Mouse (Mus musculus): ENCODE data around the gene Zfp119b.

The Zfp119b gene

DNA sequence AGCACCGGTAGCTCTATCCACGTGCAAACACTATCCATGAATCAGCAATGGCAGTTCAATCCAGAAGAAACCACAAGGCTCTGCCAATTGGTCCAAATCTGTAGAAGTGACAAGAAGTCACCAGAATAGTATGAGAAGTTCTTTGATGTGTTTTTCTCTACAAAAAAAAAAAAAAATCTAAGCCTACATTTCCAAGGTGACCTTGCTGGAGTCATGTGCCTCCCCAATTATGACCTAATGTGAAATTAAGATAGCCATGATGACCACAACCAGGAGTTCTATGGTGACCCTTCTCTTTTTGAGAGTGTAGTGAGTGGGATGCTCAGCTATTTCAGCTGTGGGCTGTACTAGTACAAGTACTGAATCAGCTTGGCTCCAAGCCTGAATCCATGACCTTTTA is at the start of gene Zfp119b:
Zfp119b (minus strand) TSS at position 101 of the 400 bp plus-strand sequence.
- DNase-seq (ENCODE audit: low spot score) = no peak

DNA sequence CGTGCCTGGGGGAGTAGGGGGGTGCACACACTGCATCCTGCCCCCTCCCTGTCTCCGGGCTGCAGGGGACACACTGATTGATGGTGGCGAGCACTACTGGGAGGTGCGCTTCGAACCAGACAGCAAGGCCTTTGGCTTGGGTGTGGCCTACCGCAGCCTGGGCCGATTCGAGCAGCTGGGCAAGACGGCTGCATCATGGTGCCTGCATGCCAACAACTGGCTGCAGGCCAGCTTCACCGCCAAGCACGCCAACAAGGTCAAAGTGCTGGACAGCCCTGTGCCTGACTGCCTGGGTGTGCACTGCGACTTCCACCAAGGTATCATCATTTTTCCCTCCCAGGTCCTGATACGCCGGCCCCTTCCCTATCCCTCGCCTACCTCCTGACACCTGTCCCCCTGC is 46.7 kb upstream of the Zfp119b start:
- no peak for DNase-seq (ENCODE audit: low spot score)

DNA sequence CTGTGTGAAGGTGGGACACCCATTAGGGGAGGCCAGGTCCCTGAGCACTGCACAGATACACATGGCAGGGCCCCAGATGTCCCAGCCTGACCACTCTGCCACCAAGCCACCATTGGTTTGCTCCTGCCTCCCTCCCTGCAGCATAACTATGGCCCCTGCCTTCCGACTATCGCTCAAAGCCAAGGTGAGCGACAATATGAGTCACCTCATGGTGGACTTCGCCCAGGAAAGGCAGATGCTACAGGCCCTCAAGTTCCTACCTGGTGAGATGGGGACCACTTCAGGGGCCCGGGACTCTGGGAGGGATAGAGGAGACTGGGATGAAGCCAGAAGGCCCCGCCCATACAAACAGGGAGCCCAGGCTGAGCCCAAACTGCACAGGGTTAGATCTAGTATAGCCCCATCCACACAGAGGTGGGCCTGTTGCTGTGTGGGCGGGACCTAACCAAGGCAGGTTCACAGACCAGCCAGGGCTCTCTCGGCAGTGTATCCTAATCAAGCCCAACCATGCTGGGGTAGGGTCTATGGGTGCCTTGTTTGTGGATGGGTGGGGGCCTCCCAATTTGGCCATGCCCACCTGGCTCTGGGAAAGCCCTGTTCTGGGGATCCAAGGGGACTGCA is 41.1 kb upstream of the Zfp119b start:
- DNase-seq (ENCODE audit: low spot score) = no peak

GRCm38 (mm10) chr17:55986030-55986961 is 37.0 kb upstream of the Zfp119b start, which contains the start of gene Fsd1:
TSS of gene Fsd1 (plus strand) at chr17:55986509.
- DNase-seq (ENCODE audit: low spot score) = peak; percentile 73

- no peak for DNase-seq (ENCODE audit: low spot score)
These were observed 28.0 kb upstream of the Zfp119b start for GRCm38 (mm10) chr17:55977301-55977700.

GRCm38 (mm10) chr17:55976255-55976862 is 27.1 kb upstream of the Zfp119b start:
- DNase-seq (ENCODE audit: low spot score) = peak; percentile 91

GRCm38 (mm10) chr17:55971453-55971852 is 22.2 kb upstream of the Zfp119b start:
- no peak for DNase-seq (ENCODE audit: low spot score)

DNA sequence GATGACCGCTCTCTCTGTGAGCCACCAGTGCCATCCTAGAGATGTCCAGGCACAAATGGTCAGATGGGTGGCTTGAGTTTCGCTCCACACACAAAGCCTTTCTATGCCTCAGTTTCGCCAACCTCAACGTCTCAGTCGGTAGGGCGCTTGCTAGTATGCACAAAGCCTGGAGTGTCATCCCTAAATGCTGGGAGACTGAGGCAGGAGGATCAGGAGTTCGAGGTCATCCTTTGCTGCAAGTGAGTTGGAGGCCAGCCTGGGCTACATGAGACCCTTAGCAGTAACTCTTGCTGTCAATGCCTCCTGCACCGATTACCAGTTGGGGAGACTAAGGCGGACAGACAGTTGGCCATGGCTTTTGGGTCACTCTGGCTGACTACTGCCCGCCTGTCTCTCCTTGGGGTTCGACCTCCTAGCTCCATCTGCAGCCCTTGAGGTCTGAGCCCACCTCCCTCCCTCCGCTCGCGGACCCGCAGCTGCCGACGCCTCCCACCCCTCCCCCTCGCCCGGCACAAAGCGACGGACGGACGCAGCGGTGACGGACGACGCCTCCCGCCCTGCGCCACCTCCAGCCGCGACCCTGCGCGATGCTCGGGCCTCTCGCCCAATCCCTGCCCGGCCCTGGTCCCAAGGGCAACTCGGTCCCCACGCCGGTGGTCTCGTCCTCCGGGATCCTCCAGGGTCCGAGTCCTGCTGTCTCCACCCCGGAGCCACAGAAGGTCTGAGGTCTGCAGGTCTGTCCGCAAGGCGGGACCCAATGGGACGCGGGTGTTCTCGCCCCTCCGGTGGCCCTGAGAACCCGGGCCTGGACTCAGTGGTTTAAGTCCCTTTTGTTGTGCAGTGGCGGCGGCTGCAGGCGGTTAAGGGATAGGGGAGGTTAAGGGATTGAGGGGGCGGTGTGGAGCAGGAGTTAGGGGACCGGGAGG is 20.9 kb upstream of the Zfp119b start, which contains the start of gene Shd:
Shd (plus strand) TSS at position 502 of the 926 bp plus-strand sequence.
- DNase-seq (ENCODE audit: low spot score) = peak; percentile 66

DNA sequence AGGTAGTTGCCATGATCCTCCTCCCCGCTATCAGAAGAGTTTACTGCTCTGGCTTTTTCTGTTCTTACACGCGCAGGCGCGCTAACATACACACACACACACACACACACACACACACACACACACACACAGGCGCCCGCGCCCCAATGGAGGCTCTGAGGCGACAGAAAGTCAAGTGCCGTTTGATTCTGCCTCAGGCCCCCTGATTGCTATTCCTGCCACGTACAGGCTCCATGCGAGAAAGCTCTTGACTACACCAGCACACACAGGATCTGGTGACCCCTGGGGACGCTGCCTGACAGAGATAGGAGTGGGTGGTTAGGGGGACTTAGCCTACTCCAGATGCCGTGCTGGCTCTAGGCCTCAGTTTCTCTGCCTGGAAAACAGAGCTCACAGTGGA is 20.3 kb upstream of the Zfp119b start:
- DNase-seq (ENCODE audit: low spot score) = no peak

DNA sequence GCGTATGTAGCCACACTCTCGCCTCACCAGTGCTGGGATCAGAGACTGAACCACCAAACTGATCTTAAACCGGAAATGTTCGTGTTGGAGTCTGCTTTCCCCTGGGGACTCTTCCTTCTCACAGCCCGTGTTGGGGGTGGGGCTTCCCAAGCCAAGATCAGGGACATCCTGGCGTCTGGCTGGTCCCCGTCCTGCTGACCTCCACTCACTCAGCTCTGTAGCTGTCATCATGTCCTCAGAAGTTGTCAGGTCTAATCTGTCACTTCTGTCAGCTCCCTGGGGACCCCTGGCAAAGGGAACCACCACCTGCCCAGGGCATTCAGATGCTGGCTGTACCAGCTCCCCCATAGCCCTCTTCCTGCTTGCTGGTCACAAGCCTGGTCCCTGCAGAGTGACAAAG is 18.9 kb upstream of the Zfp119b start:
- DNase-seq (ENCODE audit: low spot score) = no peak

DNA sequence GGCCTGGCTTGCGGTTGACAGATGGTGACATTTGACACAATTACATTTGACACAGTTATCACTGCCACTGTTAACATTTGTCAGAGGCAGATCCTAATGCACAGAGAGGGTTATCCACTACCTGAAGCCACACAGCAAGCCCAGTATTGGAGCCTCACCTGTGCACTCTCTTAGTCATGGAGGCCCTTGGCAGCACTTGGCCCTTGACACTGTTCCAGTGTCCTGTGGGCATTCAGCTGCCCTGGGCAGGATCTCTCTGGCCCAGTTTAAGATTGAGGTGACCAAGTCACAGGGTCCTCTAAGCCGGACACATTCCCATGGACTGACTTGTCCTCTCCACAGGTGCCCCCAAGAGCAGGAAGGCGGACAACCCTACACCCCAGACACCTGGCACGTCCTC is 17.9 kb upstream of the Zfp119b start:
- DNase-seq (ENCODE audit: low spot score) = no peak

DNA sequence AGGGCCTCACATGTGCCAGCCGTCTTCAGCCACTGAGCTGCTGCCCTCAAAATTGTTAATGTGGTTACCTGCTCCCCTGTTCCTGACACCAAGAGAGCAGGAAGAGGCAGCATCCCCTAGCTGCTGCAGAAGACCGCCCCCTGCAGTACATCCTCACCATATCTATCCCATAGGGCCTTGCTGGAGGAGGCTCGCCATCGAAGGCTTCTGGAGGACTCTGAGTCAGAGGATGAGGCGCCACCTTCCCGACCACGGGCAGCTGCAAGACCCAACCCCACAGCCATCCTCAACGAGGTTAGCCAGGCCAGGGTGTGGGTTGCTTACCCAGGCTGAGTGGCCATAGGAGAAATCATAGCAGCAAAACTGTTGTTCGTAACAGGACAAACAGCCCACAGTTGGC is 15.7 kb upstream of the Zfp119b start:
- peak; percentile 42 for DNase-seq (ENCODE audit: low spot score)

GRCm38 (mm10) chr17:55964496-55964895 is 15.2 kb upstream of the Zfp119b start:
- peak; percentile 41 for DNase-seq (ENCODE audit: low spot score)

DNA sequence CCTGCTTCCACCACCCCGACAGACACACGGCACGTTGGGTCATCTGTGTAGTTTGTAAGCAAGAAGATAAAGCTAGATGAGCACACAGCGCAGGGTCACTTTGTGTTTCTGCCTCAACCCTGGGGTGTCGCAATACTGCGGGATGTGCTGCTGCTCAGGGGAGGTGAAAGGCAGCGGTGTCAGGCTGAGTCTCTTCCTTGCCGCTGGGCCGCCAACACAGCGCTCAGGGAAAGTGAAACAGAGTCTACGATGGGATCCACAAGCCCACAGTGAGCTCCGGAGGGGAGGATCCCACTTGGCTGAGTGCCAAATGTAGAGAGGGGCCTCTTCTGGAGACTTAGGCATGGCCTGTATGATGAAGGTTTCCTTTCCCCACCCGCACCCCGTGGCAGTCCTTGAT is 13.9 kb upstream of the Zfp119b start:
- peak; percentile 40 for DNase-seq (ENCODE audit: low spot score)

DNA sequence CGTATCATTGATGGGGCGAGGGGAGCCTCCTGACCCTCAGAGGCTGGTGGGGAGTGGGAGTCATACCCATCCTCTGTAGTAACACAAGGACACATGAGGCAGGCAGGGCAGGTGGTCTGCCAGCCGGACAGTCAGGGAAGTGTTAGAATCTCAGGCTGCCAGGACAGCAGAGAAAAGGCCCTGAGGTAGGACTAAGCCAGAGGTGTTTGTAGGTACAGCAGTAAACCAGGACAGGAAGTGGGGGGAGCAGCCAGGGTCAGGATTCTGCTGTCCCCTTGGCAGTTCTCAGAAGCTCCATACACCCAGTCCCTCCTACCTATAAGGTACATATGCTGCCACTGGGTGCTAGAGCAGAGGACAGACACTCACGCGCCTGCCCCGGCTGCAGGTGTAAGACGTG is 12.3 kb upstream of the Zfp119b start:
- DNase-seq (ENCODE audit: low spot score) = no peak

DNA sequence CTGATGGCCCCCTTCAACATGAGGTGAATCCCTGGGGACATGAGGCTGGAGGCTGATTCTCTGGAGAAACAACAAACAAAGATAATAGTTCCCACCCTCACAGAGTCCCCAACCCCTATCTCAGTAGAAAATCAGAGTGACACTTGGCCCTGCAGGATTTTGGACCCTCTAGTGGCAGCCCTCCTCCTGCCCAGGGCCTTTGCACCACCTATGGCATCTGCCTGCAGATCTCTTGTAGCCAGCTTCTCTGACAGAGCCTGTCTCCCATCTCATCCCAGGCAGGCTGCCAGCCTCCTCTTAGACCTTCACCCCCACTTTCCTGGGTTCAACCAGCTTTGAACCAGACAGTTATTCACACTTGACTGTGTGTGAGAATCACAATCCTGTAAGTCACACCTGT is 11.5 kb upstream of the Zfp119b start:
- peak; percentile 45 for DNase-seq (ENCODE audit: low spot score)

DNA sequence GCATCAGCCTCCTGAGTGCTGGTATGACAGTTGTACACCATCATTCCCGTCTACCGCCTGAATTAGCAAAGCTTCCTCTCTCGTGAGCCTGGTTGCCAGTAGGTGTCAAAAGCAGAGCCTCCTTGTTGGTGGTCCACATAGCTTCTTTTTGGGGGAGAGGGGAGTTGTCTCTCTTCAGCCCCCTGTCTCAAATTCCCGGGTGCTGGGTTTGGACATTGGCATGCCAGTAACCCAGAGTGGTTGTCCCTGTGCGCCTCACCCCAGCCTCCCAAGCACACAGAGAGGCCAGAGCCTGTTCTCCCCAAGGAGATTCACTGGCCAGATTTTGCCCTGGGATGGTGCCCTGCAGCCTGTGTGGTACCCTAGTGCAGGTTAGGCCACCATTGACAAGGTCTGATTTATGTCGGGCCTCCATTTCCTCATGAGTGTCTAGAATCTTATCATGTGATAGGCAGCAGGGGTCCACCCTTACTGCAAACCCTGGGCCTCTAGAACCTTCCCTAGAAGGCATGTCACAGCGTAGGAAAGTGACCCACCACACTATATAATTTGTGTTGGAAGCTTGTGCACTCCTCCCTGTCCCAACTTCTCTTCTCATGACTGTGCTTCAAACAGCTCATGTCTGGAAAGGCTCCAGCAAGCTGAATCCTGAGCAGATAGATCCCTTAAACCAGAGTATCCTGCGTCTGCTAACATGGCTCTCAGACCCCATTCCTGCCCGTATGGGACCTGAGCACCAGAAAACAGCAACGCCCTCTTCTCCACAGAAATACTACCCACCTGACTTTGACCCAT is 10.8 kb upstream of the Zfp119b start:
- peak; percentile 42 for DNase-seq (ENCODE audit: low spot score)

DNA sequence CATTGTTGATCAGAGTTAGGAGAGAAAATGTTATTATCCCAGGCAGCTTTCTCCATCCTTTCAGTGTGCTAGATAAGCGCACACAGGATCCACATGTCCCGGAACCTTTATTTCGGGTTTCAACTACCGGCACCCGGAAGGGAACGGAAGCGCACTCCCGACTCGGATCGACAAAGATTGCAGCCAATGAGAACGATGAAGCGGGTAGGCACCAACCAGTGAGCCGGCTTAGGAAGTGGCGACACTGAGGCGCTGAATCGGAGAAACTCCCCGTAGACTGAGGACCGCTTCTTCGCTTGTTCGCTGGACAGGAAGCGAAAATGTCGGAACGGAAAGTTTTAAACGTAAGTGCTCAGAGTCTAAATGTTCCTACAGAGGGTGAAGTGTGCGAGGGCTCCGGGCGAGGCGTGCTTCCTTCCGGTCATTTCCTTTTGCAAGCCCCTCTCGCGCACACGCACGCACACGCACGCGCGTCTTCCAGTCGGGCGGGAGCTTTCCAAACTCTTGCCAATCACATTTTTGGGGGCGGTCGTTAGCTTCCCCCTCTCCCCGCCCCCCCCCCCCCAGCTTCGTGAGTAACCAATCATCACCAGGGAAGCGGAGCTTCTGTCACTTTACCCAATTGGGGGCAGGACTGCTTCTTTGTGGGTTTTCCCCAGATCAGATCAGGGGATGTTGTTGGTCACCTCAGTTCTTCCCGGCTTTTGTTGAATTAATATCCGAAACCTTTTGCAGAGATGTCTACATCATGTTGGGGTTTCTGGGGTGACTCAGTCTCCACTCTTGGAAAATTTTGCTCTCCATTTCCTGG is 9.8 kb upstream of the Zfp119b start, which contains the start of gene Yju2:
Yju2 (plus strand) TSS at position 182 of the 811 bp plus-strand sequence.
- peak; percentile 91 for DNase-seq (ENCODE audit: low spot score)

DNA sequence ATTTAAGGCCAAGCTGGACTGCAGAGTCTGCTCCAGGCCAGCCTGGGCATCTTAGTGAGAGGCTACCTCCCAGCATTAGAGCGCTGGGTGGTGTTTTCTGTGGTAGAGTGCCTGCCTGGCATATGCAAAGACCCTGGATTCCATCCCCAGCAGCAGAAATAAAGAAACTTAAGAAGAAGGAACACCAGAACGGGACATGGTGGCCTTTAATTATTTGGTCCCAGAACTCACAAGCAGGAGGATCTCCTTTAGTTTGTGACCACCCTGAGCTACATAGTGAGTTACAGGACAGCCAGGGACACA is 9.2 kb upstream of the Zfp119b start:
- peak; percentile 43 for DNase-seq (ENCODE audit: low spot score)
